Comparison of ENCODE assay signal across 10 mouse cellular contexts in the genomic region with DNA sequence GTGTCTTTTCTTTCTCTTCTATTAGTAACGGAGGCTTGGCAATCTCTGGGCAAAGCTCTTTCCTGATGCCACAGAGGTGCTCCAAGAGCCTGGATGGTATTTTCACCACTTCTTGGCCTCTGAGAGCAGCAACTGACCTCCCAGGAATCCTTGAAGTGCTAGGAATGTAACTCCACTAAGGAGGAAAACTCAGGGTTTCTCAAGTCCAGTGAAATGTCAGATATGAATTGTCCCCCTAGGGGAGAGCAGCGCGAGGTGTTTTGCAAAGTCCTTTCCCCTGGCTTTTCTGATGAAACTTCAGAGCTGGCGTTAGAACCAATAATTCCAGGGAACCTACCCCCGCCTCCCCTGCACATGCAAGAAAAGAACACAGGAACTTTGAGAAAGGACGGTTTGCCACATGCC. TPM values are rescaled to one million over a fixed set of nuclear protein-coding genes. Genes with fewer than 3 reads are reported as not detected.
DNase-seq lines count a peak whose midpoint lies in the region; ATAC-seq and TF ChIP-seq lines count a peak whose summit lies in the region.
"Had no signal": no experiment of that assay in that cellular context is flagged by ENCODE, and none has a peak within 500 bp of the region (broad histone marks: within the 10 kb centered on the region; RNA-seq: fewer than 3 reads in every experiment).

No protein-coding gene starts in this region.

- peak; percentile 85 for TF ChIP-seq EP300 in lung, postnatal 0 days (IDR thresholded peaks at IDR 0.05)

- TF ChIP-seq CTCF in bone marrow macrophage, adult 2 months (IDR thresholded peaks at IDR 0.05; ENCODE audit: low read depth, low read length) = no peak
- peak; percentile 54 for TF ChIP-seq CTCF in lung, postnatal 0 days (IDR thresholded peaks at IDR 0.05)

- no peaks in the 10 kb centered on the region for H3K27me3 ChIP-seq in heart, embryonic 16.5 days (ENCODE audit: control insufficient read depth, insufficient read depth, low read length)
- no peaks in the 10 kb centered on the region for H3K27me3 ChIP-seq in intestine, embryonic 16.5 days (replicated peaks; ENCODE audit: control insufficient read depth, insufficient read depth, low read length)
- no peaks in the 10 kb centered on the region for H3K27me3 ChIP-seq in lung, postnatal 0 days (replicated peaks; ENCODE audit: insufficient read depth, low read length)

- 20% methylated on average over 6 of the region's 6 CpGs for WGBS in heart, embryonic 16.5 days
- 32% methylated on average over 6 of the region's 6 CpGs for WGBS in intestine, embryonic 16.5 days
- WGBS in lung, postnatal 0 days = 19% methylated on average over 6 of the region's 6 CpGs

- peak overlapping the region; percentile 57 for H3K4me2 ChIP-seq in heart, embryonic 16.5 days (ENCODE audit: low read depth, low read length)
- peak overlapping the region; percentile 32 for H3K4me2 ChIP-seq in intestine, embryonic 16.5 days (ENCODE audit: low read depth, low read length)
- peak overlapping the region; percentile 46 for H3K4me2 ChIP-seq in lung, postnatal 0 days (replicated peaks; ENCODE audit: low read depth, low read length)
- H3K4me2 ChIP-seq: midbrain, embryonic 11.5 days had no signal

- H3K4me1 ChIP-seq in heart, embryonic 16.5 days (ENCODE audit: control insufficient read depth, insufficient read depth, low read length) = peaks cover 21% of the 10 kb centered on the region
- peaks cover 29% of the 10 kb centered on the region for H3K4me1 ChIP-seq in bone marrow macrophage, adult 2 months (ENCODE audit: control insufficient read depth, insufficient read depth, low read length)
- peaks cover 20% of the 10 kb centered on the region for H3K4me1 ChIP-seq in intestine, embryonic 16.5 days (ENCODE audit: control insufficient read depth, insufficient read depth, low read length)
- H3K4me1 ChIP-seq in lung, postnatal 0 days (ENCODE audit: insufficient read depth, low read depth, low read length) = peaks cover 16% of the 10 kb centered on the region; the same call in 1 of the 2 replicates

- no peak for TF ChIP-seq POLR2A in bone marrow macrophage, adult 2 months (IDR thresholded peaks at IDR 0.05; ENCODE audit: borderline replicate concordance, low read depth, low read length)

- no peaks in the 10 kb centered on the region for H3K36me3 ChIP-seq in heart, embryonic 16.5 days (ENCODE audit: control insufficient read depth, insufficient read depth)
- H3K36me3 ChIP-seq in intestine, embryonic 16.5 days (ENCODE audit: control insufficient read depth, insufficient read depth, low read length) = no peaks in the 10 kb centered on the region
- no peaks in the 10 kb centered on the region for H3K36me3 ChIP-seq in lung, postnatal 0 days (ENCODE audit: insufficient read depth, low read length)
- H3K36me3 ChIP-seq: G1E had no signal

- H3K9me3 ChIP-seq in heart, embryonic 16.5 days (replicated peaks; ENCODE audit: control insufficient read depth, low read length) = no peaks in the 10 kb centered on the region
- no peaks in the 10 kb centered on the region for H3K9me3 ChIP-seq in intestine, embryonic 16.5 days (ENCODE audit: control insufficient read depth, low read length)
- no peaks in the 10 kb centered on the region for H3K9me3 ChIP-seq in lung, postnatal 0 days (ENCODE audit: low read length)
- H3K9me3 ChIP-seq: G1E had no signal

- DNase-seq in heart, postnatal 25 days (ENCODE audit: low spot score) = no peak
- peak; percentile 90 for DNase-seq in lung, postnatal 0 days (ENCODE audit: low spot score)
- DNase-seq in thymus, postnatal 36 days = no peak

- H3K9ac ChIP-seq in heart, embryonic 16.5 days (ENCODE audit: low read length) = peak overlapping the region; percentile 31
- H3K9ac ChIP-seq in intestine, embryonic 16.5 days (ENCODE audit: low read depth, low read length) = peak overlapping the region; percentile 34; the same call in 1 of the 2 replicates
- no peak overlapping the region for H3K9ac ChIP-seq in lung, postnatal 0 days (replicated peaks; ENCODE audit: low read depth)

- H3K4me3 ChIP-seq in heart, embryonic 16.5 days (ENCODE audit: low read length) = peak overlapping the region; percentile 7
- H3K4me3 ChIP-seq in bone marrow macrophage, adult 2 months (ENCODE audit: insufficient read depth, low read length) = no peak overlapping the region
- H3K4me3 ChIP-seq in intestine, embryonic 16.5 days (ENCODE audit: low read length) = no peak overlapping the region
- H3K4me3 ChIP-seq in lung, postnatal 0 days (ENCODE audit: low read depth, low read length) = peak overlapping the region; percentile 9; the same call in 1 of the 2 replicates

- intact Hi-C loops in heart, postnatal 25 days (cut with DNase I) = no loop called here

- H3K27ac ChIP-seq in heart, embryonic 16.5 days (ENCODE audit: low read length) = 0 out of 2 replicates have a peak overlapping the region, but pooled peaks have one; percentile 19
- H3K27ac ChIP-seq in bone marrow macrophage, adult 2 months (ENCODE audit: insufficient read depth, low read depth, low read length) = peak overlapping the region; percentile 67
- peak overlapping the region; percentile 88 for H3K27ac ChIP-seq in intestine, embryonic 16.5 days (ENCODE audit: low read length)
- H3K27ac ChIP-seq in lung, postnatal 0 days (ENCODE audit: low read length) = peak overlapping the region; percentile 81

- no peak for ATAC-seq in heart, embryonic 16.5 days (replicated peaks; ENCODE audit: extremely low read depth, insufficient read depth, low FRiP score)
- no peak for ATAC-seq in intestine, embryonic 16.5 days
- peak; percentile 61 for ATAC-seq in lung, postnatal 0 days
- no peak for ATAC-seq in megakaryocyte, adult 5-6 weeks (ENCODE audit: poor library complexity, severe bottlenecking)
- ATAC-seq in erythroid progenitor cell, adult 5-6 weeks (replicated peaks; ENCODE audit: low FRiP score, poor library complexity, severe bottlenecking) = no peak

RNA-seq across cellular contexts. Expression of a gene that starts 3.7 kb away (rescaled TPM):
- 15.0 and 15.5 TPM in 2 replicates for polyA plus RNA-seq in heart, embryonic 16.5 days (2015; fragmentation: Nextera tagmentation; extraction: Ambion mirVana)
- total RNA-seq in heart, postnatal 25 days (2021) = 10 to 100 TPM; 91.3 to 93.5 TPM
- polyA plus RNA-seq in bone marrow macrophage, adult 2 months (2012; ENCODE audit: insufficient read depth, insufficient read length, missing spikeins) = 12.3 and 13.5 TPM in 2 replicates
- polyA plus RNA-seq in intestine, embryonic 16.5 days (2015; fragmentation: Nextera tagmentation; extraction: Ambion mirVana) = 6.8 and 9.9 TPM in 2 replicates
- polyA plus RNA-seq in lung, postnatal 0 days (2015; fragmentation: Nextera tagmentation; extraction: Ambion mirVana) = 12.2 and 12.7 TPM in 2 replicates
- total RNA-seq in megakaryocyte, adult 5-6 weeks (2015) = 18.6 and 18.8 TPM in 2 replicates
- 19.9 and 22.0 TPM in 2 replicates for total RNA-seq in megakaryocyte, adult 5-6 weeks (2017)
- total RNA-seq in erythroid progenitor cell, adult 5-6 weeks (2015; ENCODE audit: low replicate concordance) = 0.72 and 2.5 TPM in 2 replicates
- 5.8 and 6.2 TPM in 2 replicates for total RNA-seq in erythroid progenitor cell, adult 5-6 weeks (2017; ENCODE audit: low replicate concordance)

RNA-seq across cellular contexts. Expression of a gene that starts 16.2 kb away (rescaled TPM):
- 2.9 and 3.2 TPM in 2 replicates for polyA plus RNA-seq in heart, embryonic 16.5 days (2015; fragmentation: Nextera tagmentation; extraction: Ambion mirVana)
- total RNA-seq in heart, postnatal 25 days (2021) = 1 to 10 TPM; 3.5 to 4.7 TPM
- polyA plus RNA-seq in bone marrow macrophage, adult 2 months (2012; ENCODE audit: insufficient read depth, insufficient read length, missing spikeins) = 13.7 and 15.6 TPM in 2 replicates
- polyA plus RNA-seq in intestine, embryonic 16.5 days (2015; fragmentation: Nextera tagmentation; extraction: Ambion mirVana) = 3.2 and 3.5 TPM in 2 replicates
- polyA plus RNA-seq in lung, postnatal 0 days (2015; fragmentation: Nextera tagmentation; extraction: Ambion mirVana) = 4.5 and 5.1 TPM in 2 replicates
- 3.2 and 4.3 TPM in 2 replicates for total RNA-seq in megakaryocyte, adult 5-6 weeks (2015)
- 3.5 and 6.5 TPM in 2 replicates for total RNA-seq in megakaryocyte, adult 5-6 weeks (2017)
- total RNA-seq in erythroid progenitor cell, adult 5-6 weeks (2015; ENCODE audit: low replicate concordance) = 16.2 and 19.7 TPM in 2 replicates
- total RNA-seq in erythroid progenitor cell, adult 5-6 weeks (2017; ENCODE audit: low replicate concordance) = 8.7 and 39.3 TPM in 2 replicates

Comparison
In these comparisons a context has a peak if more than half of its experiments do, and no peak if none do; other contexts are left out.
1. H3K27ac ChIP-seq: peak in every context shown above with its lines; median percentile 88 in intestine, embryonic 16.5 days; 81 in lung, postnatal 0 days; 67 in bone marrow macrophage, adult 2 months; 19 in heart, embryonic 16.5 days.
2. H3K4me3 ChIP-seq: peak in heart, embryonic 16.5 days (single experiment) and lung, postnatal 0 days (single experiment); none in bone marrow macrophage, adult 2 months (single experiment) and intestine, embryonic 16.5 days (single experiment).
3. Peak in every context shown above with its lines, with median percentiles within 50 percentile points of each other: H3K4me2 ChIP-seq.